Mouse (Mus musculus) liver, adult (tissue): ENCODE measurements at regions not wholly inside any gene's neighbourhood (a gene's known extent, or its start where the extent isn't known, plus 50 kb on each side); places are given as distances from the start of the nearest gene placed in this dataset.

Source experiments
- GATA4 ChIP-seq: IDR thresholded peaks from 2 replicates; pipeline ENCODE4 v1.6.1; 2014; ENCODE audit warnings: mild to moderate bottlenecking, low read length; ENCODE audit not compliant: insufficient replicate concordance

DNA sequence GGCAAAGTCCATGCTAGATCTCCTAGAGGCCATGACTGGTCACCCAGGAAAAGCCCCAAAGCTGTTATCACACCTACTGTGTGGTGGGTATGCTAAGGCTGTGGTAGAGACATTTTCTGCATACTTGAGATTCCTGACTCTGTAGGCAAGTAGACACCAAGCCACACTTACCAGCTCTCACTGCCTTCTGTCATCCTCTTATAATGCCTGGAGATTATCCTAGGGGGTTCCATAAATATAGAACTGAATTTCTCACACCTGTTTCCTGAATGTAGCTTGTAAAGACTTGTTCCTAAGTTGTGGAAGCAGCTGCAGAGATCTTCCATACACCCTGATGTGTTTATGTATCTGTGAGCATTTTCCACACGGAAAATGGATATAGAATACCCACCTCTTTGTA lies 139.1 kb downstream of the Fam169b start:
- TF ChIP-seq GATA4, result no peak
